Mouse (Mus musculus) liver, adult (tissue): Measurements from ENCODE around the gene Fam155a.

Experiments used
- GATA4 ChIP-seq: IDR thresholded peaks from 2 replicates; pipeline ENCODE4 v1.6.1; 2014; ENCODE audit warnings: mild to moderate bottlenecking, low read length; ENCODE audit not compliant: insufficient replicate concordance

Gene Fam155a

DNA sequence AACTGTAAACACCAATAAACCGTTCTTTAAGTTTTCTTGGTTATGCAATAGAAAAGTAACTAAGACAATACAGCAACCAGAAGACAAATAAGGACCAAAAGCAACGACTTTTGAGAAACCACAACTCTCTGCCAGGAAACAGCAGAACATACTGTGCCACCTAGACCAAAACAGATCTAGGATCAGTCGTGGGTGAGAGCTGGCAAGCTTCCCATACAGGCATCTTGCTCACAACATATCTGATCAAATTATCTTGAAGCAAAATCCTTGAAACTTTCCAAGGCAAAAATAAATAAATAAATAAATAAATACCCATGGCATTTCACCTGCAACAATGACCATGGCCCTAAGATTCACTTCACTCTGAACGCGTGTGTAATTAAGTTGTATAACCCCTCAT is 376.3 kb downstream of the Fam155a start:
- TF ChIP-seq GATA4, result no peak

DNA sequence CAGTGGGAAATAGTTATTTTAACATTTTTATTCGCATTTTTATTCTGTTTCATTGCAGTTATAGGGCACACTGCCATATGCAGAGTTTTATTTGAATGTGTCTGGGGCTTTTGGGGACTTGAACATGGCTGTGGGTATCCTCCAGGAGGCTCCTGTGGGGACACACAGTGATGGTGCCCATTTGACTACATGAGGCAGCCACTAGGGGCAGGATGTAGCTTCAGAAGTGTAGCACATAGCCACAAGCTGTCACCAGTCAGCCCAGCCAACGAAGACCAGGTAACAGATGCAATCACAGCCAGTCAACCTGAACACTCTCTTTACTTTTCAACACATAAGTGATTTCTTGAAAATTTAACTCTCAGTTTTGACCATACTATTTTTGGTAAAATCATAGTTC is 377.7 kb downstream of the Fam155a start:
- no peak for TF ChIP-seq GATA4

- TF ChIP-seq GATA4, result no peak
Observed at GRCm38 (mm10) chr8:9369201-9369600, 401.8 kb downstream of the Fam155a start.

DNA sequence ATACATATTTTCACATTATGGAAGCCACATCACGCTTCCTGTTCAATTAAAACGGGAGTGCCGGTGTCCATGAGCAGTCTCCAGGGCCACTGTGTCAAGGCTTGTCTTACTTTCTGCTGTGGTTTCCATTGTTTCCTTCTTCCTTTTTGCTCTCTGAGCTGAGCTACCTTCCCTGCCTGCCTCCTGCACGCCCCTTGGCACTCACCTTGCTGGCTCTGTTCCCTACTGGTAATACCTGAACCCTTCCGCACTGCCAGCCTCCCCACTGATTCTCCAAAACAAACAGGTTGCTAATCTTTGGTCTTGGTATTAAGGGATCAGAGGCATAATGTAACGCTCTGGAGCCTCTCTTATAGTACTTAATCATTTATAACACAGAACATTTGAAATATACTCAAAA is 403.2 kb downstream of the Fam155a start:
- TF ChIP-seq GATA4, result no peak

- TF ChIP-seq GATA4, result no peak
Observed at GRCm38 (mm10) chr8:9365381-9365780, 405.6 kb downstream of the Fam155a start.

DNA sequence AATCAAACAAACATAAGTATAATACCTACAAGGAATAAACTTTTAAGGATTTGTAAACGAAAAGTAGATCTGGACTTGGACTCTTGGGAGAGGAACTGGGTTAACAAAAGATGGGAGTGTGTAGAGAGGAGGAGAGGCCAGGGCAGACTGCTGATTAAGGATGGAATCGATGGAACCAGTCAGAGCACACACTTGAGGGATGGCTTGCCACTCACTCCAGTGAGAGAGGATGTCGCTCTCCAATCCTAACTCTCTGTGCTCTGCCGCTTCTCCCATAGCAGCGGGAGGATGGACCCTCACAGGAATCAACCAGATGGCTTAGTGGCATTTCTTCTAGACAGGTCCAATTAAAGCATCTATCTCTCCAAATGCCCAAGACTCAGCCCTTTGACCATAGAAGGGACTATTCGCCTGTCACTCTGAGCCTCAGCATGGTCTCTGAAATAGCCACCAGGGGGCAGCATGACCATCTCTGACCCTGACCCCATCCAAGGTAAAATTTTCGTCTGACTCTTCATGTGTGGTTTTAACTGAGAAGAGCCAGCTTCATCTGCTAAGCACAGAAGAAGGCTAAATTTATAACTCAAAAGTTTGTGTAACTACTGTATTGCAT is 422.3 kb downstream of the Fam155a start:
- TF ChIP-seq GATA4, result no peak

DNA sequence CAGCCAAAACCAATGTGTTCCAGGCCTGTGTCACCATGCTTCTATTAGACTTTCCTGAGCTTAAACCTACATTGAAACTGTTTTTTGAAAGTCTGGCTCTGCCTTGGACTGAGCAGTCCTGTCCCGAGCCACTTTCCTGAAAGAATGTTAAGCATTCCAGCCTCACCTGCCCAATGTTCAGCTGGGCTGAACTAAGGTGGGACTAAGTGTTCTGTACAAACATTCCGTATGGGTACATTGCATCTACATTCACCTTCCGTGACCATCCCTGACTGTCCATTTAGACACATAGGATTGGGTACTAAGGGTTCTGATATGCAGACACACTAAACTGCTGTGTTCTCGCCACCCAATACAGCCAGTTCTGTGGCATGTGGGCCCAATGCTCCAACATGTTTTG is 423.8 kb downstream of the Fam155a start:
- TF ChIP-seq GATA4, result no peak

DNA sequence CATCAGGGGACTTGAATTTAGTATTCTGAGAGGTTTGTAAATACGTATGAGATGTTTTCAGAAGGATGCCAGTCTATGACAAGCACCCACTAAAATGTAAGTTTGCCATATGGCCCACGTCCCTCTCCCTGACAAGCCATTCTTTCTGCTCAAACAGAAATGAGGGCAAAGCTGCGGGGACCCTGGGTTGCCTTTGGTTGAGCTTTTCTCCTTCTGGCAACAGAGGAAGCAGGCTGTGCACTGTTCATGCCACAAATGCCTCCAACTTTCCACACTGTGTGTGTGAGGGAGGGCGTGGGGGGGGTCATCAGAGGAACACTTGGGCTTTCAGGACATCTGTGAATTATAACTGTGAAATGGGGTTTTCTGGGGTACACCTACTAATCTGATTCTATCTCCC is 426.8 kb downstream of the Fam155a start:
- no peak for TF ChIP-seq GATA4

- TF ChIP-seq GATA4, result no peak
Observed at GRCm38 (mm10) chr8:9342998-9343397, 428.0 kb downstream of the Fam155a start.

GRCm38 (mm10) chr8:9342593-9342992 is 428.4 kb downstream of the Fam155a start:
- no peak for TF ChIP-seq GATA4

GRCm38 (mm10) chr8:9337905-9338304 is 433.1 kb downstream of the Fam155a start:
- TF ChIP-seq GATA4, result no peak

GRCm38 (mm10) chr8:9335933-9336303 is 435.0 kb downstream of the Fam155a start:
- no peak for TF ChIP-seq GATA4

- TF ChIP-seq GATA4, result no peak
Observed at GRCm38 (mm10) chr8:9335285-9335932, 435.6 kb downstream of the Fam155a start.

GRCm38 (mm10) chr8:9332766-9333165 is 438.2 kb downstream of the Fam155a start:
- no peak for TF ChIP-seq GATA4

DNA sequence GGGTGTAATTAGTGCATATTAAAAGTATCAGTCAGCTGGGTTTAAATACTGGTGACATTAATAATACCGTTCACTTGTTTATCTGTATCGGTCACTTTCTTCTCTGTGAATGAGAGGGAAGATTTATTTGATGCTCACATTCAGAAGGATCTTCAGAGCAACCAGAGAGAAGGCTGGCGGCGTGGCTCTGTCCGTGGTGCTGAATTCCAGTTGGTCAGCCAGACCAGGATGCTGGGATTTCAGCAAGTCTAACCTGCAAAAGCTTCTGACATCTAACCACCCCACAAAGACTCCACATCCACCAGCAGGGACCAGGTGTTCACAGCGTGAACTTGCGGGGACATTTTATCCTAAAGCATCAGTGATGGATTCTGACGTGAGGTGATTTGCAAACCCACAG is 461.5 kb downstream of the Fam155a start:
- no peak for TF ChIP-seq GATA4

DNA sequence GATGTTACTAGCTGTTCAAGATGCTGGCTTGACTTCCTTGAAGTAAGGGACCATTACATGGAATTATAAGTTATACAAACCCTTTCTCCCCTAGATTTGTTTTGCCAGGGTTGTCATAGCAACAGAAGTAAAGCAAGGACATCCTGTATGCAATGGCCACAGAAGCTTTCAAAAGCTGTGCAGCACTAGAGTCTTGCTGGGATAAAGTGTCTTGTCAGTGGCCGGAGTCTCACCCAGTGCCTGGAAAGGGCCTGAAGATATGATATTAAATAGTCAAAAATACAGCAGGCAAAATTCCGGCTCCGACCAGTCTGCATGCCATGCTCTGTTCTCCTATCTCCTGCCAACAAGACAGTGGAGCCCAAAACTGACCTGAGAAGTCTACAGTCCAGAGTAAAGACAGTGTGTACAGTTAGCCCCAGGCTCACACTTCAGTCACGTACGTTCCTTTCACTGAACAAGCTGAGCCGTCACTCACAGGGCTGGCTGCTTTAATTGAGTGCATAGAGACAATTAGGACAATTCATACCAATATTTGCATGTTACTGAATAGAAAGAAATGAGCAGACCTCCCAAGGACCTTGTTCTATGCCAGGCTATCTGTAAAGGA is 467.3 kb downstream of the Fam155a start:
- TF ChIP-seq GATA4, result no peak

GRCm38 (mm10) chr8:9295046-9295445 is 475.9 kb downstream of the Fam155a start:
- no peak for TF ChIP-seq GATA4
